Mouse (Mus musculus): Measurements from ENCODE around the gene Gm17304. TPM values are rescaled to one million over a fixed set of nuclear protein-coding genes. Genes with fewer than 3 reads are reported as not detected.

The Gm17304 gene
- polyA plus RNA-seq, 1 experiment from 2014 or later: not detected

DNA sequence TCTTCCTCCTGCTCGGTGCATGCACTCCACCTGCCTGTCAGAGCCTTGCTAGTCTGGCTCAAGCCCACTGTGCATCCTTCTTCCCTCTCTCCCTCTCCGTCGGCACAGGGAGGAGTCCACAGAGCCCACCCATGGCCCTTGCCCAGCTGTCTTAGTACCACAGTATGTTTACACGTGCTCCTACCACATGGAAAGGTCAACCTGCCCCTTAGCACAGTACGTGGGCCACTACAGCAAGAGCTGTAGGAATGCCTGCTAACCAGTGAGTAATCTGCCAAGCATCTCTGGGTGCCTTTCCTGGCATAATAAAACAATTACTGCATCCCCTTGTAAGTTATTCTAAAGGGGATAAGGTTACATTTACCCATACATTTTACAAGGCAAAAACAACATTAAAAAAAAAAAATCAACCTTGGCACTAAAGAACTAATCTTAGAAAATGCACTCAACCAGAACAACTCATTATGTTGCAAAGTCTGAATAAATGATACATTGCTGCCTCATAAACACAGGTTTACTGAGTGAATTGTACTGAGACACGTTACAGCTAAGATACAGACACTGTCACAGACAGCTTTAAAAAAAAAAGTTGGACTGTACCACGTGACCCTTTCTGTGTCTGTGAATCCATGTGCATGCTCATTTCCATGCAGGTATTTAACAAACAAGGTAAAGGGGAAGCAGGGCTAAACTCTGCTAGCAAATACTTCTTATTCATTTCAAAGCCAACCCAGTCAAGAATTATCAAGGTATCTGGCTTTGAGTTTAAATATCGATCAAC, 19.7 kb downstream of the Gm17304 start:
- Histone ChIP-seq H3K4me2 (no peak overlapping the region), H3K27me3 (replicated peaks) (no peaks in the 10 kb centered on the region), H3K4me3 (replicated peaks) (no peak overlapping the region), H3K27ac (replicated peaks) (no peak overlapping the region), H3K9me3 (replicated peaks) (no peaks in the 10 kb centered on the region), H3K4me1 (0 out of 2 replicates have a peak, but pooled peaks cover 4% of the 10 kb centered on the region), H3K9ac (replicated peaks) (no peak overlapping the region), H3K36me3 (0 out of 2 replicates have a peak, but pooled peaks cover 2% of the 10 kb centered on the region)
- no peak for ATAC-seq (ENCODE audit: low FRiP score)
- WGBS: 67% methylated on average over 8 of the region's 8 CpGs

DNA sequence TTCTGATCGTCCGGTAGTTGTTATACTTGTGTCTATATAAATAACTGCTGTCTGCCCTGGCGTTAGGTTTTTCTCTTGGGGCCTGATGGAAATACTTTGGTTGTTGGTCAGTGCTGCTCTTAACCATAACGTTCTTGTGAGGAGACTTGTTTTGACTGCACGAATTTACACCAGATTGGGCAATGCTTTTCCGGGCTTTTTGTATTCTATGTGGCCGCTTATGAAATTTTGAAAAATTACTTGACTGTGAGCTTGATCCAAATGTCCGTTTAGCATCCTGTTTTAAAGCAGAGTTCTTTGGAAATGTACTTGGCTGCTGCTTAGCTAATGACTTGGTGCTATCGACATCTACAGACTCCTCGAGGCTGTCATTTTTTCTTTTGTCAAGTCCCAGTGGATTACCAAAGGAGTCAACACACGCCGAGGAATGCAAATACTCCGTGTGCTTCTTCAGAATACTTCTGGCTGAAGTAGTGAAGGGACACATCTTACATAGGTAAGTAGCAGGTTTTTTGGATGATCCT, 27.6 kb downstream of the Gm17304 start:
- Histone ChIP-seq H3K4me3 (replicated peaks) (no peak overlapping the region), H3K4me1 (peaks cover 2% of the 10 kb centered on the region; the same call in 1 of the 2 replicates), H3K4me2 (no peak overlapping the region), H3K27me3 (replicated peaks) (no peaks in the 10 kb centered on the region), H3K36me3 (peaks cover 43% of the 10 kb centered on the region), H3K9me3 (replicated peaks) (no peaks in the 10 kb centered on the region), H3K27ac (replicated peaks) (no peak overlapping the region), H3K9ac (replicated peaks) (no peak overlapping the region)
- no peak for ATAC-seq (ENCODE audit: low FRiP score)
- 93% methylated on average over 13 of the region's 13 CpGs for WGBS

- no peak overlapping the region for H3K4me3 ChIP-seq (replicated peaks)
- no peaks in the 10 kb centered on the region for H3K27me3 ChIP-seq (replicated peaks)
- WGBS: 97% methylated on average over 2 of the region's 2 CpGs
- H3K9me3 ChIP-seq (replicated peaks): no peaks in the 10 kb centered on the region
- no peak for ATAC-seq (ENCODE audit: low FRiP score)
- no peaks in the 10 kb centered on the region; the same call in 1 of the 2 replicates for H3K4me1 ChIP-seq
- H3K4me2 ChIP-seq: no peak overlapping the region
- H3K27ac ChIP-seq (replicated peaks): no peak overlapping the region
- H3K9ac ChIP-seq (replicated peaks): no peak overlapping the region
- H3K36me3 ChIP-seq: peaks cover 34% of the 10 kb centered on the region
These were observed 30.7 kb downstream of the Gm17304 start for GRCm38 (mm10) chr5:106639627-106640026.

DNA sequence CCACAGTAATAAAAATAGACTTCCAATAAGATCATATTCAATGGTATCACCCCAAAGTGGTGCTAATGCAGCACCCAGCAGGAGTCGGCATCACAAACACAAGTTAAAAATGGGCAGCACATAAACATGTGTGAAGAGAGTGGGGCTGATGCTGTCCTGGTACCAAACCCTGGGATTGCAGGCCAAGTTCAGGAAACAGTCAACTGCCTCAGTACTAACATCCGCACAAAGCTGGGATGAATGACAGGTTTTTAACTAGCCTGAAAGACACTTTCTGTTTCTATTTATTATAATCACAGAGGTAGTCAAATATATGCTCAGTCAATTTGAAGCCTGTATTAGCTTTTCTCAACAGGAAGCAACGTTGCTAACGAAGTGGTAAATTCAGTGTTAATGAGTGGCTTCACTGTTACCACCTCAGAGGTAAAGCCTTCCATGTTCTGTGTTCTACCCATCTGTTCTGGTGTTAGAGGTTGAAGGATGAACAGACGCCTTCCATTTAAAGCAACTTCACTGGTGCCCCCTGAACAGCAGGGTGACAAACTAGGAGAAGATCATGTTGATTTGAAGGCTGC, 31.4 kb downstream of the Gm17304 start:
- Histone ChIP-seq H3K36me3 (peaks cover 29% of the 10 kb centered on the region), H3K27ac (replicated peaks) (no peak overlapping the region), H3K4me1 (no peaks in the 10 kb centered on the region; the same call in 1 of the 2 replicates), H3K27me3 (replicated peaks) (no peaks in the 10 kb centered on the region), H3K4me3 (replicated peaks) (no peak overlapping the region), H3K9me3 (replicated peaks) (no peaks in the 10 kb centered on the region), H3K9ac (replicated peaks) (no peak overlapping the region), H3K4me2 (no peak overlapping the region)
- 61% methylated on average over 5 of the region's 5 CpGs for WGBS
- ATAC-seq (ENCODE audit: low FRiP score): no peak

DNA sequence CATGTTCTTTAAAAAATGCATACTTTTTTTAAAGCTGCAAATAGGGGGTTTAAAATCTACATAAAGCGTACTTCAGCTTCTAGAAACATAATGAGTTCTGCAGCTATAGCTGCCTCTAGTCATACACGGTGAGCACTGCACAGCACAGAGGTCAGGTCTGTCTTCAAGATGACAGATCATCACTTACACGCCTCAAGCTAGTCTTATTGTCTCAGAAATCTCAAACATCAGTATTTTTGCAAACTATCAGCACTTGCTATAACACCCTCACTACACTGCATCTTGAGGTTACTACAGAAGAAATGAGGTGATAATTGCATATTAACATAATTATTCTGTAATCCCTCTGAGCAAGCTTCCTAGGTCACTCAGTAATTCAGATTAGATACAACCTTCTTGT, 33.0 kb downstream of the Gm17304 start:
- 82% methylated on average over 3 of the region's 3 CpGs for WGBS
- Histone ChIP-seq H3K9ac (replicated peaks) (no peak overlapping the region), H3K4me2 (no peak overlapping the region), H3K27me3 (replicated peaks) (no peaks in the 10 kb centered on the region), H3K4me1 (no peaks in the 10 kb centered on the region; the same call in 1 of the 2 replicates), H3K36me3 (peaks cover 13% of the 10 kb centered on the region), H3K9me3 (replicated peaks) (no peaks in the 10 kb centered on the region), H3K4me3 (replicated peaks) (no peak overlapping the region), H3K27ac (replicated peaks) (no peak overlapping the region)
- ATAC-seq (ENCODE audit: low FRiP score): no peak

DNA sequence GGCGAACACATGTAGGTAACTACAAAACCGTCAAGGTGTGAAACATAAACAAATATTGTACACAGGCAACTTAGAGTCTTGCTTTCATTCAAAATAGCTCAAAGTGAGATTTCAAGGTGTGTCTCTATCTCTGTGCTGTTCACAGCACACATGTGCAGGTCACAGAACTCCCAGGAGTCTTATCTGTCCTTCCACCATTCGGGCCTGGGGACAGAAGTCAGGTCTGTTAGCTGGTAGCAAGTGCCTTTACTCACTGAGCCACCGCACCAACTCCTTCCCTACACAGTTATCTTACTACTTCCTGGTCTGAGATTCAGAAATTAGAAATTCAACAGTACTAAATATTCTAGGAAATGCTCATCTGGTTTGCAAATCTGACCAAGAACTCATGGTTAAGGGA, 34.5 kb downstream of the Gm17304 start:
- no peak overlapping the region for H3K9ac ChIP-seq (replicated peaks)
- no peaks in the 10 kb centered on the region for H3K9me3 ChIP-seq (replicated peaks)
- H3K4me2 ChIP-seq: no peak overlapping the region
- no peak for ATAC-seq (ENCODE audit: low FRiP score)
- no peak overlapping the region for H3K4me3 ChIP-seq (replicated peaks)
- no peak overlapping the region for H3K27ac ChIP-seq (replicated peaks)
- H3K4me1 ChIP-seq: no peaks in the 10 kb centered on the region; the same call in 1 of the 2 replicates
- H3K36me3 ChIP-seq: no peaks in the 10 kb centered on the region
- 89% methylated on average over 4 of the region's 4 CpGs for WGBS
- H3K27me3 ChIP-seq (replicated peaks): no peaks in the 10 kb centered on the region

DNA sequence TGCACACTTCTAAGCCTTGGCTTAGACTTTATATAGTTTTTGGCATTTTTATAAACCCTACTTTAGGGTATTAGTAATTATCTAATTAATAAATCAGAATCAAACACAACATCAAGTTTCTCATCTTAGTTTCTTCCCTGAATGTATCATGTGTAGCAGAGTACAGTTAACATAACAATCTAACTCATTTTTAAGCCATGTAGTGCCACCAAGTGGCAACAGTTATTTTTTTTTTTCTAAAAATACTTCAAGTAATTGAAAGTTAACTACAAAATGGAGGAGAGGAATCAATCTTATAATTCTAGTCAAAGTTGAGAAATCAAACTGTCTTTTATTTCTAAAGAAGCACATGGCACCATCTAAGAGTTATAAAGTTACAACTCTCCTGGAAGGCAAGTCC, 40.5 kb downstream of the Gm17304 start:
- no peak overlapping the region for H3K27ac ChIP-seq (replicated peaks)
- no peak for ATAC-seq (ENCODE audit: low FRiP score)

DNA sequence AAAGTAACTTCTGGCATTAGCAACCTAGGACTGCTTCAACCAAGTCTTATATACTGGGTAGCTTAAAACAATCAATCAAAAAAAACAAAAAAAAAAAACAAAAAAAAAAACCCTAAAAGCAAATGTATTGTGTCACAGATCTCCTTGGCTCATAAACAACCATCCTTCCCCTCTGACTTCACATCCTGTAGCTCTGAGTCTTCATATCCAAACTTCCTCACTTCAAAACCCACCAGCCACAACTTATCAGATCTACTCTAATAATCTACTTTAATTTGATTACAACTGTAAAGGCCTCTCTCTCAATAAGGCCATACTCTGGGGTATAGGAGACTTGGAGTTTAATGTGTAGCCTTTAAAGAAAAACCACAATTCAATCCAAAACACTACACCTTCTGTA, 41.1 kb downstream of the Gm17304 start:
- ATAC-seq (ENCODE audit: low FRiP score): no peak
- no peak overlapping the region for H3K27ac ChIP-seq (replicated peaks)
- no peaks in the 10 kb centered on the region for H3K4me1 ChIP-seq
- no peaks in the 10 kb centered on the region for H3K27me3 ChIP-seq (replicated peaks)
- no peaks in the 10 kb centered on the region; the same call in 1 of the 2 replicates for H3K36me3 ChIP-seq
- H3K4me3 ChIP-seq (replicated peaks): no peak overlapping the region
- H3K9ac ChIP-seq (replicated peaks): no peak overlapping the region
- H3K4me2 ChIP-seq: no peak overlapping the region
- no peaks in the 10 kb centered on the region for H3K9me3 ChIP-seq (replicated peaks)

More for the DNA sequence above, 40.5 kb downstream of the Gm17304 start:
- Histone ChIP-seq H3K4me3 (replicated peaks) (no peak overlapping the region), H3K9ac (replicated peaks) (no peak overlapping the region), H3K36me3 (no peaks in the 10 kb centered on the region; the same call in 1 of the 2 replicates), H3K9me3 (replicated peaks) (no peaks in the 10 kb centered on the region), H3K4me1 (no peaks in the 10 kb centered on the region), H3K4me2 (no peak overlapping the region), H3K27me3 (replicated peaks) (no peaks in the 10 kb centered on the region)

DNA sequence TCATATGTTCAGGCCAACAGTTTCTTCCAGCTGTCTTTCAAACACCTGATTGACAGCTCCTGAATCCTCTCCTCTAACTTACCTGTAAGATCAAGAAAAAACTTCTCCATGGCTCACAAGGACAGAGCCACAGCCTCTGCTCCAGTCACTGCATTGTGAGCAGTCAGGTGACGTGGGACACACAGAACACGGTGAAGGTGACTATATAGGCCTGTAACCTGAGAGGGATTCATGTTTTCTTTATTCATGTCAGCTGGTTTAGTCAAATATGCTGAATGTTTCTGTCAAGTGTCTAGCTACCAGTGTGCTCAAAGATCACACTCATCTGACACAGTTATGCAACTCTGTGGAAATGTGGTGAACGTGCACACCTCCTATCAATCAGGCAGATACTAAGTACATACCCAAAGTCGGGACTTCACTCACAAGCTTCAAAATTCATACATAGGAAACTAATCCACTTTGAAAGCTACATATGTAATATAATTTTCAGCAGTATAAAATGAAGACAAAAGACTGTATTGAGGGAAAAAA, 43.4 kb downstream of the Gm17304 start:
- Histone ChIP-seq H3K4me3 (replicated peaks) (no peak overlapping the region), H3K27me3 (replicated peaks) (no peaks in the 10 kb centered on the region), H3K4me2 (no peak overlapping the region), H3K9me3 (replicated peaks) (no peaks in the 10 kb centered on the region), H3K4me1 (no peaks in the 10 kb centered on the region), H3K27ac (replicated peaks) (no peak overlapping the region), H3K9ac (replicated peaks) (no peak overlapping the region), H3K36me3 (no peaks in the 10 kb centered on the region; the same call in 1 of the 2 replicates)
- ATAC-seq (ENCODE audit: low FRiP score): no peak
- WGBS: 97% methylated on average over 4 of the region's 4 CpGs

DNA sequence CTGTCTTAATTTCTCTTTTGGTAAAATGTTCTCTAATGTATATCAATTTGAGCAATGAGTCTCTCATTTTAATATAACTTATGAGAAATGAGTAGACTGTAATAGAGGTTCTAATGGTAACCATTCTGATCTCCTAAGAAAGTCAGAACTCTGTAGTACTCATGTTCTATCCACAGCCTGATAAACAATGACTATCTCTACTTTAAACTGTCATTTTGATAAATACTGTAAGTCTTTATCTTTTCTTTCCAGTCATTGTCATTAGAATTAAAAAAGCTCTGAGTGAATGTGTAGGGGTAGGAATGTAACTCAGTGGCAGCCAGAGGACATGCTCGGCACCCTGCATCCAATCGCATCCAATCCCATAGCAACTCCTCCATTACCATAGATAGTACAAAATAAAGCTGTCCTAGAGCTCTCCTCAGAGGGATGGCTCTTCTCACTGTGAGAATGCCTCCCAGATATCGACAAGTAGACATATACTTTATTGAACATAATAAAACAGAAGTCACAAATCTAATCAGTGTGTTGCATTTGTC, 44.0 kb downstream of the Gm17304 start:
- H3K4me1 ChIP-seq: no peaks in the 10 kb centered on the region
- 75% methylated on average over 3 of the region's 3 CpGs for WGBS
- H3K4me3 ChIP-seq (replicated peaks): no peak overlapping the region
- ATAC-seq (ENCODE audit: low FRiP score): no peak
- no peaks in the 10 kb centered on the region for H3K27me3 ChIP-seq (replicated peaks)
- no peaks in the 10 kb centered on the region; the same call in 1 of the 2 replicates for H3K36me3 ChIP-seq
- no peaks in the 10 kb centered on the region for H3K9me3 ChIP-seq (replicated peaks)
- no peak overlapping the region for H3K4me2 ChIP-seq
- H3K9ac ChIP-seq (replicated peaks): no peak overlapping the region
- no peak overlapping the region for H3K27ac ChIP-seq (replicated peaks)

Data from neural tube, embryonic 15.5 days (tissue).